Mouse (Mus musculus): Measurements from ENCODE around the gene Tspyl3.
"Not testable (repeated sequence)": the region's sequence is repeated elsewhere in the genome, so short reads cannot be mapped to it uniquely, and the experiment has no call there.

Tspyl3 gene

DNA sequence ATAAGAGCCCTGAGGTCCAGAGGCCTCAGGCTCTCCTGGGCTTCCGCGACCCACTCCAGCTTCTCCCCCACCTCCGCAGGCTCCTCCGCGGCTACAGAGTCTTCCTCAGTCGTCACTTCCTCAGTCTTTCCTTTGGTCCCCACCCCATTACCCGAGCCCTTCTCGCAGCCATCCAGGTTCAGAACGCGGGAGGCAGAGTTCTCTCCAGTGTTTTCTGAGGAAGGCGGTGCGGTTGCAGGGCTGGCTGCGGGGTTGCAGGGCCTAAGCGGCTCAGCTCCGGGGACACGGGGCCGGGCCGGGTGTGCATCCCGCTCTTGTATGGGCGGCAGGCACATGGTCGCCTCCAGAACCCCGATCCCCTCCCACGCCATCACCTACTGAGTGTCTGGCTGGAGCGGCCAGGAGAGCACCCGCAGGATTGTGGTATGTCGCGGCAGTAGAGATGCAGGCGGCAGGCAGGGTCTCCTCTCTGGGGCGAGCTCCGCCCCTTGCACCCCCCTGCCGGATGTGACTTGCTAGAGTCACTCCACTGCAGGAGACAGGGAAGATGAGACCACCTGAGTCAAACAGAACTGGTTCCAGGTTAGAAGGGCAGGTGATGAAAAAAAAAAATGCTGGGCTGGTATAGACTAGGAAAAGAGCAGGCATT is at the start of gene Tspyl3:
Tspyl3 (minus strand) TSS at position 496 of the 649 bp plus-strand sequence.
- DNase-seq (ENCODE audit: low spot score) = no peak

DNA sequence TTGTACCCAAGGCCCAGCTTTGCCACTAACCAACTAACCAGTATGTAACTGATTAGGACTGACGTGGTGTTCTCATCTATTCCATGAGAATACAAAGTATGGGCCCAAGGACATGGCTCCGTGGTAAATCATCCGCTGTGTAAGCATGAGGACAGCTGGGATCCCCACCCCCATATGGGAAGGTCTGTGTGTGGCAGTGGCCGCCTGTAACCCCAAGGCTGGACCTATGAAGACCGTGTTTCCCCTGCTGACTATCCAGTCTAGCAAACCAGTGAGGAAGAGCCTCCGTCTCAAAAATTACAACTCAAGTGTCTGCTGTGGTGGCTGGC is 49.6 kb upstream of the Tspyl3 start:
- DNase-seq (ENCODE audit: low spot score) = no peak

GRCm38 (mm10) chr2:153274200-153274918 is 49.1 kb upstream of the Tspyl3 start:
- not testable (repeated sequence) for DNase-seq (ENCODE audit: low spot score)

DNA sequence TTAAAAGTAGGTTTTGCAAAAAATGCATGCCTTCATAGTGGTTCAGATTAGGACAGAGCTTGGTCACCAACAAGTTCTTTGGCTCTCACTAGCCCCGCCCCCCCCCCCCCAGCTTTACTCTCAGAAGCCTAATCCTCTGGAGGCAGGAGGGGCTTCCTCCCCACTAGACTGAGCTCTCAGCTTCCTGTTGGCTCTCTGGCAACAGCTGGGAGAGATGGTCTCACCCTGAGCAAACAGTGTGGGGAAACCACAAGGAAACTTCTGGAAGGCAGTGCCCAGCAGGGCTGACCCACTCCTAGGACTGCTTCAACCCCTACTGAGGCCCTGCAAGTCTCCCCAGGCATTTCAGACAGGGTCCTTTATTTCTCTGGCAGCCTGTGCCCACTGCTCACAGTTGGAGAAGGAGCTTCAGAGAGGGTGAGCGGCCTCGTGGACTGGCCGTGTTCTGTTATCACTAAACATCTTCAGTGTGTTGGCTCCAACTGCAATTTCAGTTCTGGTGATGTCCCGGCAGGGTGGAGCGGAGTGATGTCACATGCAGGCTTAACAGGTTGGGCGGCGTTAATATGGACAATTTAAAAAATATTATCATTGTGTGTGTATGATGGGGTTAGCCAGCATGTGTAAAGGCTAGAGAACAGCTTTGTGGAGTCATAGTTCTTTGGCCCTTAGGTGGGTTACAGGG is 45.1 kb upstream of the Tspyl3 start:
- not testable (repeated sequence) for DNase-seq (ENCODE audit: low spot score)

- no peak for DNase-seq (ENCODE audit: low spot score)
Observed at GRCm38 (mm10) chr2:153267331-153267730, 42.1 kb upstream of the Tspyl3 start.

GRCm38 (mm10) chr2:153263053-153263452 is 37.8 kb upstream of the Tspyl3 start:
- DNase-seq (ENCODE audit: low spot score) = no peak

DNA sequence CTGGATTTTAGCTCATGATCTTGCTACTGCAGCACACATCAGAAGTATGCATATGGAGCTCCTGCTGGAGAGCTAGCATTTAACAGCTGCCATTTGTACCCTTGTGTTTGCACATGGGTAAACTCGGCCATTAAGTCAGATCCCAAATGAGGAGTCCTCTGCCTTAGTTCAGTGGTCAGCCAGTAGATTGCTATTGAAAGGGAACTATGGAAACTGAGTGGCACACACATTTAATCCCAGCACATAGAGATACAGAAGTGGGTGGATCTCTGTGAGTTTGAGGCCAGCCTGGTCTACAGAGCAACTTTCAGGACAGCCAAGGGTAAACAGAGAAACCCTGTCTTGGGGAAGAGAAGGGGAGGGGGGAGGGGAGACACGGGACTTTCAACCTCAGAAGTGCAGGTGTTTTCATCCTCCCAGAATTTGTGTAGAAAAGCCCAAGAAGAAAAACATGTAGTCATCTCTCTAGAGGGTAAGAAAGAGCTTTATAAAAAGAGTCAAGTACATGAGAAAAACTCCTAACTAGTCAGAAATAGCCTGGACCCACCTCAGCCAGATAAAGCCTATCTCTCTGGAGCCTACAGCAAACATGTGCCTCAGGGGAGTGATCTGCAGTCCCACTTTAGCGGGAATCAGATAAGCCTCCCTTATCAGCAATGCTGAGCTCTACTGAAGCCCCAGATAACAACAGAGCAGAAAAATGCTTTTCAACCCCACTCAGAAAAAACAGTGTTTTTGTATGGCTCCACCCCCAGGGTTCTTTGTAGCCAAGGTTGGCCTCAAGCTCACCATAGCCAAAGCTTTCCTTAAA is 34.8 kb upstream of the Tspyl3 start:
- no peak for DNase-seq (ENCODE audit: low spot score)

DNA sequence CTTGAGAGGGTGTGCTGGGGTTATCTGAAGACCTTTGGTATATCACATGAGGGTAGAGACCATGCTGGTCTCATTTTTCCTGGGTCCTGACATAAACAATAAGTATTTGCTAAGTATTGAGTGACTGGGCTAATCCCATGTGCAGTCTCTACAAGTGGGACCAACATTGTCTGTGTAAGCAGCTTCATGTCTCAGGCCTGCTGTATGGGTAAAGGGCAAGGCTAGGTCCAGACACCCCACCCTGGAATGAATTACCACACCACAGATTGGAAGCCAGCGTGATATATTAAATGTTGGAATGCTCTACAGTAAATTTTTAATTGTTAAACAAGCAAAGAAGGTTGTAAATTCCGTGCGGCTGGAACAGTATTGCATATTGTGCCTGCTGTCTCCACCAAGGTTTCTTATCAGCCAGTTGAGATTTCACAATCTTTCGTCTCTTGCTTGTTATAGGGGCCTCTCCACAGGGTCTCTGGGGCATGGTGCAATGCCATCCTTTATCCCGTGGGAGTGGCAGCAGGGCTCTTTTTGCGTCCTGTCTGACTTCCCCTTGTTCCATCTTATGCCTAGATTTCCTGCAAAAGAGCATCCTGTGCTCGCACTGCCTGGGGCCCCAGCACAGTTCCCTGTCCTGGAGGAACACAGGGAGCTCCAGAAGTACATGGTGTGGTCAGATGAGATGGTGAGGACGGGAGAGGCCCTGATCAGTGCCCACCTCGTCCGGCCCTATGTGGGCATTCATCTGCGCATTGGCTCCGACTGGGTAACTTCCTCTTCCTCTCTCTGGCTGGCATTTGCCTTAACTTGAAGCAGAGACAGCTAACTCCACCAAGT is 34.0 kb upstream of the Tspyl3 start:
- DNase-seq (ENCODE audit: low spot score) = no peak

GRCm38 (mm10) chr2:153256604-153257003 is 31.4 kb upstream of the Tspyl3 start:
- DNase-seq (ENCODE audit: low spot score) = no peak

DNA sequence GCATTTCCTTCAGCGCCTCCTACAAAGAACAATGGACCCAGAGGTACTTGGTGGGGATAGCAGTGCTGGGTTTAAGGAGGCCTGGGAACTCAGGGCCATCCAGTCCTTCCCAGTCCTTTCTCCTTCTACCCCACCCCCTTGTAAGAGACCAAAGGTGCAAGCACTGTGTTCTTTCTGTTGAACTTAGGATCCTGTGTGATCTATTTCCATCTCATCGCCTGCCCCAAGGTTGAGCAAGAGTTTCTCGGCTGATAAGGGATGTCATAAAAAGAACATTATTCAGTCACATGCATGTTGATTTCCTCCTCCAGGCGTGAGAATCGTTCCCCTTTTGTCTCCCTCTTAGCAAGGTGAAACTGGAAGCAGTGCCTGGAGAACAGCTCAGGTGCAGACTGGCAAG is 24.5 kb upstream of the Tspyl3 start:
- DNase-seq (ENCODE audit: low spot score) = no peak

GRCm38 (mm10) chr2:153242156-153242555 is 16.9 kb upstream of the Tspyl3 start:
- DNase-seq (ENCODE audit: low spot score) = no peak

DNA sequence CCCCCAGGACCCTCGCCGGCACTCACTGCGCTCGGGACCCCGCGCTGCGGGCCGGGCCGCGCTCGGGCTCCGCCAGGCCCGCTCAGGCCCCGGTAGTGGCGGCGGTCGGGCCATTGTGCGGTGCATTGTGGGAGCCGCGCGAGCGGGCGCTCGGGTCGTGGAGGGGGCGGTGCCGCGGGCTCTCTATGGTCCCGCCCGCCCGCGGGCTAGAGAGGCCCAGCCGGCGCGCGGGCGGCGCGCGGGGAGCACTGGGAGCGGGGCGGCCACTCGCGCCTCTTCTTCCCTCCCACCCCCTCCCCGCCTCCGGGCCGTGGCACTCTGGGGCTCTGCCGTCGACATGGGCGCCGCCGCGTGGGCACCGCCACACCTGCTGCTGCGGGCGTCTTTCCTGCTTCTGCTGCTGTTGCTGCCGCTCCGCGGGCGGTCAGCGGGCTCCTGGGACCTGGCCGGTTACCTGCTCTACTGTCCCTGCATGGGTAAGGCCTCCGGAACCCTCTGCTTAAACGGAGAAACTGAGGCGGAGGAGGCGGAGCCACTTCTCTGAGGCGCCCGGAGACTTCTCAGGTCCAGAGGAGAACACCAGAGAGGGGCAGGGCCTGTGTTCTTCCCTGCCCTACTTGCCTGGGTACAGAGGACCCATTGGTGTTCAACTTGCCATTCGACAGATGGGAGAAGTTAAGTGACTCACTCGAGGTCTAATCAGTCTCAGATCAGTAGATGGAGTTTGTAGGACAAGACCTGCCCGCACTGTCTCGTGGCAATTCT is 16.2 kb upstream of the Tspyl3 start, which contains the start of the genes Plagl2 and Pofut1:
Plagl2 (minus strand) TSS at position 177 of the 765 bp plus-strand sequence.
Pofut1 (plus strand) TSS at position 284 of the 765 bp plus-strand sequence.
- DNase-seq (ENCODE audit: low spot score) = peak; percentile 48

GRCm38 (mm10) chr2:153240701-153241235 is 15.5 kb upstream of the Tspyl3 start:
- no peak for DNase-seq (ENCODE audit: low spot score)

DNA sequence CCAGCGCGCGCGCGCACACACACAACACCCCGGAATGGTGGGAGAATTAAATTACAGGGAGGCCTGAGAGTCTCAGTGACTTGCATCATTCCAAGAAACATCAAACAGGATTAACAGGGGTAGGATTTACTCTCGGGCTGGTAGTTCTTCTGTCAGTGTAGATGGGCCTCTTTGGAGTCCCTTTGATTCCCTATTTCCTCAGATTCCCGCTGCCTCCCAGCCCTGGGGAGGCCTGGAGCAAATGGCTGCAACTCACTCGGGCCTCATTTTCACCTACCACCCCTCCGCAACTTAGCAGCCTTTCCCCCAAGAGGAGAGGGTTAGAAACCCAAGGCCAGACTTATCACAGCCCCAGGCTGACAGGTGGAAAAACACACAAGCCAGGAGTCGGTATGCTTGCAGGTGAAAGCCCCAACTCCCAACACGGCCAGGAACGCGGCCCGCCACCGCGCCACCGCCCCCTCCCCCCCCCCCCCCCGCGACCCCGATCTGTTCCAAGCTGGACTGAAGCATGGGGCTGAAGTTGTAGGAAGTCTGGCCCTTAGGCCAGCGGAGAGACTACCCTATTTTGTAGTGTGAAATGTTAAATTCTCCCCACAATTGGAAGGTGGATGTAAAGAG is 14.7 kb upstream of the Tspyl3 start:
- DNase-seq (ENCODE audit: low spot score) = no peak

DNA sequence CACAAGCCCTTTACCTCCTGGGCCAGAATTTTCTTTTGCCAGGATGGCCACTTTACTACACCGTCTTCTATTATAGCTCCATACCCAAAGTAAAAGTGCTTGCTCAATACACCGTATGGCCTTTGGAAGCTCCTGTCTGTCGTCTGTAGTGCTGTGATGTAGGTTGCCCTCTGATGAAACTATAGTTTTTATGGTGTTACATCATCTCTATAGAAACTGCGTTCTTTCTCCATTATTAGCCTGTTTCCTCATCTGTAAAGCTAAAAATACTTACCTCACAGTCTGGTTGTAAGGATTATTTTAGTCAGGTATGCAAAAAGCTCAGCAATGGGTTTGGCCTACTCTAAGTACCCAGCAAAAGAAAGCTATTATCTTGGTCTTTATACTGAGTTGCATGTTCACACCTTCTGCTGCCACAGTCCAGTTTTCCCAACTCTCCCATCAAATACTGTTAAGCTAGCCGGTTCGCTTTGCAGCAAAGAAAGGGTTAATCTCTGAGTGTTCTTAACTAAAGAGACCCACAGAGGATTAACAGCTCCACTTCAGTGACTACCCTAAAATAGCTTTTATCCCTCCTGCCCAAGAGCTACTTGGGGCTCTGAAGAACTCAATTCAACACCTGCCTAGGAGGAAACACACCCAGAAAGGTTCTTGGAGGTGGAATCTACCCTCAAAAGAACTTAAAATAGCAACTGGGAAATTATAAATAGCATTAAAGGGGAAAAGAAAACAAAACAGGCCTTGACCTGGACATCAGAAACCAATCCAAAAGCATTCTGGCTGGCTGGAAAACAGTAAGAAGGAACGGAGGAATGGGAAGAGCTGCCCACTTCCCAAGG is 14.0 kb upstream of the Tspyl3 start:
- DNase-seq (ENCODE audit: low spot score) = no peak

- no peak for DNase-seq (ENCODE audit: low spot score)
Observed at GRCm38 (mm10) chr2:153238406-153238805, 13.2 kb upstream of the Tspyl3 start.

DNA sequence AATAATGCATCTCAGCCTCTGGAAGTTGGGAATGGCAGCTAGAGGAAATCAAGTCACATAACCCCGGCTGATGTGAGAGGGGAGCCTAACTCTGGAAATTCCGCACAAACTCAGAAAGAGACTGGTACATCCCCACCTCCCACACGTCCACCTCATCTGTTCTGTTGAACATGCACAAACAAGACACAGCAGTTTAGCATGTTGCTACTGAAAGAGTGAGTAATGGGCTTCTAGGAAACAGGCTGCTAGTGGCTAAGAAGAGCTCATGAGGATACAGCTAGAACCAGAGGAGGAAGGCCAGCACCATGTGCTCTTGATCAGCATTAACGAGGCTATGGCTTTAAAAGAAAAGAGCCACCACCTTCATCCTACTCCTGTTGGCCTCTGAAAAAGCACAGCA is 12.7 kb upstream of the Tspyl3 start:
- no peak for DNase-seq (ENCODE audit: low spot score)

DNA sequence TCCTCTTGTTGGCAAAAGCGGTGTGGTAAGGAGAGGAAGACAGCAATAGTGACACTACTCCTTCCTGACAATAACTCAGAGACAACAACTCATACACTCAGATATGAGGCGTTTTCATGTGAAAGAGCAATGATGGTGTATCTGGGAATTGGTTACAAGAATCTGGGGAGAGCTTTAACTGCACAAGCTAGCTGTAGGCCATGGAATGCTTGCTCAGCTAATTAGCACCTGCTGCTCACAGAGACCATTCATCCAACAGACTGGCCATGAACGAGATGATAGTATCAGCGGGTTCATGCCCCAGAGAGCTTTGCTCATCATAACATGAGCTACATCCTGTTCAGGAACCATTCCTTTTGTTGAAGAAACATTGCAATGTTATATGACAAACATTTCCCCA is 12.0 kb upstream of the Tspyl3 start:
- no peak for DNase-seq (ENCODE audit: low spot score)

GRCm38 (mm10) chr2:153228523-153228922 is 3.3 kb upstream of the Tspyl3 start:
- no peak for DNase-seq (ENCODE audit: low spot score)
